Mouse (Mus musculus) brain, embryonic 14.5 days (tissue): ENCODE data around the gene Park7. TPM values are rescaled to one million over a fixed set of nuclear protein-coding genes. Genes with fewer than 3 reads are reported as not detected.

Source experiments
- DNase-seq: peaks from one replicate; pipeline ENCODE4 v3.0.0-alpha.2; 2011; ENCODE audit warnings: low read depth
- CTCF ChIP-seq: fragments of 200-500 bp; IDR thresholded peaks from 2 replicates; pipeline ENCODE4 v1.5.1; 2012; ENCODE audit warnings: inconsistent platforms, mild to moderate bottlenecking, moderate library complexity, borderline replicate concordance; ENCODE audit not compliant: insufficient read depth, insufficient read length; ENCODE audit errors: extremely low read depth
- POLR2A ChIP-seq: fragments of 200-500 bp; IDR thresholded peaks from 2 replicates; pipeline ENCODE4 v1.6.1; 2012; ENCODE audit warnings: mild to moderate bottlenecking, inconsistent platforms, borderline replicate concordance; ENCODE audit not compliant: poor library complexity, insufficient read depth, insufficient read length, severe bottlenecking; ENCODE audit errors: extremely low read depth
- polyA plus RNA-seq: library from polyadenylated mRNA; depleted of rRNA; stranded (reverse); fragments of >200 nt; gene quantifications from 2 replicates; pipeline ENCODE4 v1.2.3, GENCODE M21; 2012; rRNA removed

The Park7 gene
- polyA plus RNA-seq, result 268 and 286 TPM in 2 replicates

DNA sequence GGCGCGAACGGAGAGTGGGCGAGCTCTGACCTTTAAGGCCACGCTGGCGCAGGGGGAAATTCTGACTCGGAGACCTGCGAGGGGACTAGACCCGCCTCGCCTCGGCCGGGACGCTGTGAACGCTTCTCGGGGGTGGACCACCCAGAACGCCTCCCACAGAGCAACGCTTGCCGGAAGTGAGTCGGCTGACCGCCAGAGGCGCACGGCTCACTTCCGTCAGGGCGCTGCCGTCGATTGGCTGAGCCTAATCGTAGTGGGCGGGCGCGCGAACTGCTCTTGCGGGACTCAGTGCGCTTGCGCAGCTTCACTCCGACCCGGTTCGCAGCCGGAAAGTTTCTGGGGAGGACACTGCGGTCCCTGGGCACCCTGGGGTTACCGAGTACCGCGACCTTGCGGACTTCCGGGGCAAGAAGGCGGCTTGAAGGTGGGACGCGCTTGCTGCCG is at the start of gene Park7, which contains the start of gene Tnfrsf9:
Park7 (minus strand) TSS at position 148 of the 444 bp plus-strand sequence.
Tnfrsf9 (plus strand) TSS at position 273 of the 444 bp plus-strand sequence.
- TF ChIP-seq POLR2A, result peak; percentile 83; the same call in 1 of the 2 replicates
- peak; percentile 82 for TF ChIP-seq CTCF
- peak; percentile 98 for DNase-seq

DNA sequence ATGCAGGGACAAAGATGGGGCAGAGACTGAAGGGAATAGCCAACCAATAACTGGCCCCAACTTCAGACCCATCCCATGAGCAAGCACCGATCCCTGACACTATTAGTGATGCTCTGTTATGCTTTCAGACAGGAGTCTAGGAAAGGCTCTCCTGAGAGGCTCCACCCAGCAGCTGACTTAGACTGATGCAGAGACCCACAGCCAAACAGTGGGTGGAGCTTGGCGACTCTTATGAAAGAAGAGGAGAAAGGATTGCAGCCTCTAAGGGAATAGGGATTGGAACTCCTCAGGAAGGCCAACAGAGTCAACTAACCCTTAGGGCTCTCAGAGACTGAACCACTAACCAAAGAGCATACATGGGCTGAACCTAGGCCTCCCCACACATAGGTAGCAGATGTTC is 49.5 kb upstream of the Park7 start:
- no peak for DNase-seq
- no peak for TF ChIP-seq POLR2A
- no peak for TF ChIP-seq CTCF

DNA sequence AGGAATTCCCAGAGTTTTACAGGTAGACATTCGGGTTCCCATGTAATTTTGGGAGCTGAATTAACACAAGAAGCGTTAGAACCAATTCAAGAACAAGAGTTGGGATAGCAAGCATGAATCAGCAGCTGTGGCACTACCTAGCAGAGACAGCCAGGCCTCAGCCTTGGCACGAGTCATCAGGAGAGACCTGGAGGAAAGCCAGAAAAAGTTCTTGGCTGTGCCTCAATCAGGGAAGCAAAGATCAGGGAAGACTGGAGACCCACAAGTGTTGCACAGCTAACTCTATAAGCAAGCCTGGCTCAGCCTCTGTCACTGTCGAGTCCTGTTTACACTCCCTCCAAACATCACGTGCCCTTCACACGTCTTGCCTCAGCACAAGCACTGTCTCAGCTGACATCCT is 48.0 kb upstream of the Park7 start:
- TF ChIP-seq CTCF (no peak), POLR2A (no peak)
- DNase-seq, result peak; percentile 51

DNA sequence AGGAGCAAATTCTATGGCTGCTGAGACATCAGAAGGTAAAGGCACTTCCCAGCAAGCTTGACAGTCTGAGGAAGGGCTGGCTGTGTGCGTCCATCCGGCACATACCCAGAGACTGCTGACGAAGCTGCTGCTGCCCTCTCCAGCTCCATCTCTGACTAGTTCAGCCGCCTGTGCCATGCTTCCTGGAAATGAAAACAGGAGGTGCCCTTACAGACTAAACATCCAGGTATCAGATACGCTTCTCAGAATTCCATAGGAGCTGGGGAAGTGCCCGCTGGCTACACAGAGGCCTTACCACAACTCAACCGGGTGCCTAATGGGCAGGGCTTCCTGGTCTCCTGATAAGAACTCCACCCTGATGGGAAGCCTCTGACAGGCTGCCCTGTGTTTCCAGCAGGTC is 44.3 kb upstream of the Park7 start:
- TF ChIP-seq POLR2A (no peak), CTCF (no peak)
- DNase-seq, result no peak

DNA sequence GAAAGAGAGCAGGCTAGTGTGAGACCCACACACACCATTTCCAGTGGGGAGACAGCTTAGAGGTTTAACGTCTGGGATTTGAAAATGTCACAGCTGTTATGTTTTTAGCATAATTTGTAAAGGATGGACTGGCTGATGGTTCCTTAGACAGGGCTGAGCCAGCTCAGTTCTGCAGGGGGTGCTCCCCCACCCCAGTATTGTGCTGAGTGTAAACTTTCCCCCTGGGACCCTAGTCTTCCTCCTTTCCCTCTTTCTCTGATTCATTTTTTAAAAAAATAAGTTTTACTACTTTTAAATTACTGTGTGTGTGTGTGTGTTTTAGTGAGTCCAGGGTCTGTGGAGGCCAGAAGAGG is 42.8 kb upstream of the Park7 start:
- no peak for TF ChIP-seq POLR2A
- TF ChIP-seq CTCF, result no peak
- no peak for DNase-seq

DNA sequence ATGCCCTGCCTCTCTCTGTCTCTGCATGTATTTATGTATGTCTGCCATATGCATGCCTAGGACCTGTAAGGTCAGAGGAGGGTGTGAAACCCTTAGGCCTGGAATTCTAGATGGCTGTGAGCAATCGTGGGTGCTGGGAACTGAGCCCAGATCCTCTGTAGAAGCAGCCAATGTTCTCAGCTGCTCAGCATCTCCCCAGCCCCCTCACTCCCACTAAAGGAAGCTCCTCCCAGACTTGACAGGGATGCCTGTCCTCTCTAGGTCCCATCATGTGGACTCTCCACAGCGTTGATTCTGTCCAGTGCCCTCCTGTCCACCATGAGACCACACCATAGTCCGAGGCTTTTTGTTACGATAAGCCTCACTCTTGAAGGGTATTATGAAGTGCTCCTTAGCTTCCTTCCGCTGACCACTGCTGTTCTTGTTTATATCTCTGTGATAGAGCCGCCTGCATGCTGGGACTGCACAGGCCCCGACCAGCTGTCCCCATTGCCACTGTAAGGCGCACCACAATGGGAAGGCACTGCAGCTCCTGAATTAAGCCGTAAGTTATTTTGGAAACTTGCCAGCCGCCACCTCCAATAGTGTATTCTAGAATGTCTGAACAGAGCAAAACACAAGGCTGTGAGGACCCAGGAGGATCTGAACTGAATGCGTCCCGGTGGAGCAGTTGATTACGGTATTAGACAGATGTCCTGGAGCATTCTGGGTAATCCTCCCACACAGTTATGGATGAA is 42.3 kb upstream of the Park7 start:
- peak; percentile 86 for DNase-seq
- TF ChIP-seq POLR2A (no peak), CTCF (no peak)

GRCm38 (mm10) chr4:150950972-150951371 is 36.7 kb upstream of the Park7 start:
- DNase-seq, result no peak
- TF ChIP-seq POLR2A, result no peak
- no peak for TF ChIP-seq CTCF

GRCm38 (mm10) chr4:150944707-150945106 is 30.5 kb upstream of the Park7 start:
- DNase-seq, result no peak
- TF ChIP-seq CTCF (no peak), POLR2A (no peak)

DNA sequence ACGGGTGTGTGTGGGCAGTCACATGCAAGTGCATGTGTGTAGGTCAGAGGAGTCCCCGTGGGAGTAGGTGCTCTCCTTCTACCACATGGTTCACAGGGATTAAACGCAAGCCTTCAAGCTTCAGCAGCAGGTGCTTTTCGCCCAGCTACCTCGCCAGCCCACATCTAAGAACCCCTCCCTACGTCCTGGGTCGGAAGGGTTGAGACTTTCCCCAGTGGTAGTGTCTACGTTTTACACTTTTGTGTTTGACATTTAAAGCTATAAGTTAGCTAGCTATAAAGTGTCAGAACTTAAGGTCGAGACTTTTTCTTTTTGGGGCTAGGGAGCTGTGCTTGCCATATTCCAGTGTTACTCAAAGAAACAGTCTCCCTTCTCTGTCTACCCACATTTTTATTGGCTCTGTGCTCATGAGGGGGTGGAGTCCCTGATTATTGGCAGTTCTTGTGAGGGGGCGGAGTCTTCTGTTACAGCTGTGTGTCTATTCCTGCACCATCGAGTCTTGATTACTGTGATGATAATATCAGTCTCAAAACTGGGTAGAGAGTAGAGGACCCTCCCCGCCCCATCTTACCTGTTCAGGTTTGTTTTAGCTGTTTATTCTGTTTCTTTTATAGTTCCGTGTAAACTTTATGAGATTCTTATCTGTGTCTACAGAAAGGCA is 25.9 kb upstream of the Park7 start:
- DNase-seq, result peak; percentile 10
- TF ChIP-seq CTCF (no peak), POLR2A (no peak)

DNA sequence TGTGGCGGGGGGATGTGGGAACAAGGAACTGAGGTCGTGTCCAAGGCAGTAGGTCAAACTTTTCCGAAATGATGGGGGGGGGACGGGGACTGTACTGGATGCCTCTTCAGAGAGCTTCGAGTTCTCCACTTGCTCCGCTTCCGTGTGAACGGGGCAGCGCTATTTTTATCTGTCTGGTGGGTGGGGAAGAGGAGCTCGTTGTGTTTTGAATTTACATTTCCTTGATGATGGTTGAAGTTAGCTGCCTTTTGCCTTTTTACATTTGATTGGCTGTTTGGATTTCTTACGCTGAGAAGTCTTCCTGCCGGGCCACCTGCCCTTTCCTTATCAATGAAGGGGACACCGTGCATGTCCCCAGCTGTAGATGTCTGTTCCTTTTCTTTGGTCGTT is 23.8 kb upstream of the Park7 start:
- no peak for DNase-seq
- TF ChIP-seq CTCF (no peak), POLR2A (no peak)

GRCm38 (mm10) chr4:150937293-150938062 is 23.2 kb upstream of the Park7 start:
- TF ChIP-seq CTCF (no peak), POLR2A (no peak)
- DNase-seq, result peak; percentile 38
